Mouse (Mus musculus): ENCODE measurements around the gene Pcdh9. TPM values are rescaled to one million over a fixed set of nuclear protein-coding genes. Genes with fewer than 3 reads are reported as not detected.

The Pcdh9 gene
- polyA plus RNA-seq, 1 experiment, result 1.2 TPM

- DNase-seq (ENCODE audit: low read depth), result no peak
Measured at GRCm38 (mm10) chr14:93182606-93183491, 707.6 kb downstream of the Pcdh9 start.

- DNase-seq (ENCODE audit: low read depth), result no peak
Measured at GRCm38 (mm10) chr14:93169201-93169600, 721.3 kb downstream of the Pcdh9 start.

- no peak for DNase-seq (ENCODE audit: low read depth)
Measured at GRCm38 (mm10) chr14:93168367-93168766, 722.1 kb downstream of the Pcdh9 start.

- no peak for DNase-seq (ENCODE audit: low read depth)
Measured at GRCm38 (mm10) chr14:93143414-93143813, 747.1 kb downstream of the Pcdh9 start.

GRCm38 (mm10) chr14:93142076-93142475, 748.4 kb downstream of the Pcdh9 start:
- no peak for DNase-seq (ENCODE audit: low read depth)

GRCm38 (mm10) chr14:93126993-93127392, 763.5 kb downstream of the Pcdh9 start:
- DNase-seq (ENCODE audit: low read depth), result no peak

- DNase-seq (ENCODE audit: low read depth), result no peak
Measured at GRCm38 (mm10) chr14:93102755-93103154, 787.7 kb downstream of the Pcdh9 start.

GRCm38 (mm10) chr14:93095081-93095480, 795.4 kb downstream of the Pcdh9 start:
- DNase-seq (ENCODE audit: low read depth), result no peak

GRCm38 (mm10) chr14:93092806-93093205, 797.7 kb downstream of the Pcdh9 start:
- no peak for DNase-seq (ENCODE audit: low read depth)

GRCm38 (mm10) chr14:93085646-93086045, 804.8 kb downstream of the Pcdh9 start:
- DNase-seq (ENCODE audit: low read depth), result no peak

- DNase-seq (ENCODE audit: low read depth), result no peak
Measured at GRCm38 (mm10) chr14:93083140-93083539, 807.3 kb downstream of the Pcdh9 start.

GRCm38 (mm10) chr14:93080910-93081309, 809.6 kb downstream of the Pcdh9 start:
- DNase-seq (ENCODE audit: low read depth), result no peak

GRCm38 (mm10) chr14:93075761-93076160, 814.7 kb downstream of the Pcdh9 start:
- DNase-seq (ENCODE audit: low read depth), result no peak

GRCm38 (mm10) chr14:93072346-93072745, 818.1 kb downstream of the Pcdh9 start:
- DNase-seq (ENCODE audit: low read depth), result no peak

GRCm38 (mm10) chr14:93070140-93070539, 820.3 kb downstream of the Pcdh9 start:
- no peak for DNase-seq (ENCODE audit: low read depth)

GRCm38 (mm10) chr14:93067411-93068336, 822.8 kb downstream of the Pcdh9 start:
- no peak for DNase-seq (ENCODE audit: low read depth)

GRCm38 (mm10) chr14:93066732-93067410, 823.6 kb downstream of the Pcdh9 start:
- no peak for DNase-seq (ENCODE audit: low read depth)

- DNase-seq (ENCODE audit: low read depth), result no peak
Measured at GRCm38 (mm10) chr14:93061824-93062620, 828.5 kb downstream of the Pcdh9 start.

GRCm38 (mm10) chr14:93058799-93059198, 831.7 kb downstream of the Pcdh9 start:
- DNase-seq (ENCODE audit: low read depth), result no peak

GRCm38 (mm10) chr14:93055997-93056396, 834.5 kb downstream of the Pcdh9 start:
- no peak for DNase-seq (ENCODE audit: low read depth)

GRCm38 (mm10) chr14:93040591-93040990, 849.9 kb downstream of the Pcdh9 start:
- no peak for DNase-seq (ENCODE audit: low read depth)
